Mouse (Mus musculus): ENCODE measurements around the gene Tagap1. TPM values are rescaled to one million over a fixed set of nuclear protein-coding genes. Genes with fewer than 3 reads are reported as not detected.
"Not testable (repeated sequence)": the region's sequence is repeated elsewhere in the genome, so short reads cannot be mapped to it uniquely, and the experiment has no call there.

Tagap1 gene
- total and polyA plus RNA-seq, 3 experiments: 16.8 to 21.1 (median 20.3) TPM

- H3K4me1 ChIP-seq (ENCODE audit: control insufficient read depth in 1 of 2, insufficient read depth in 2 of 2); in situ Hi-C loops (cut with MboI; ENCODE audit: low pct_ligation_motif_present, low pct_unique_long_range_greater_than_20kb, low sequenced_read_pairs); DNase-seq (ENCODE audit: extremely low read depth); H3K79me2 ChIP-seq (replicated peaks; ENCODE audit: control insufficient read depth, extremely low read depth, insufficient read depth, poor library complexity, severe bottlenecking); H3K27me3 ChIP-seq (replicated peaks); H3K9me3 ChIP-seq (replicated peaks; ENCODE audit: low read length); dilution Hi-C loops (cut with MboI; ENCODE audit: extremely low pct_ligation_motif_present, extremely low pct_unique_long_range_greater_than_20kb, low sequenced_read_pairs); H3K36me3 ChIP-seq (replicated peaks in 1 of 2; ENCODE audit: control insufficient read depth in 1 of 2, insufficient read depth in 1 of 2, low read length in 1 of 2): not testable (repeated sequence)
- H3K9ac ChIP-seq (ENCODE audit: insufficient read depth, low read depth): peak overlapping the region; percentile 99
- H3K4me3 ChIP-seq (replicated peaks in 1 of 3; ENCODE audit: low read depth in 2 of 3, low read length in 2 of 3, poor library complexity in 1 of 3): peak overlapping the region; percentile 32 to 95 (median 63)
- H3K4me2 ChIP-seq (ENCODE audit: insufficient read depth, low read depth, poor library complexity, severe bottlenecking): peak overlapping the region; percentile 89
- peak overlapping the region; percentile 31; the same call in 1 of the 2 replicates for H3K27ac ChIP-seq (ENCODE audit: insufficient read depth, low read depth)
These were observed 18.4 kb upstream of the Tagap1 start for GRCm38 (mm10) chr17:6979380-6979779.

DNA sequence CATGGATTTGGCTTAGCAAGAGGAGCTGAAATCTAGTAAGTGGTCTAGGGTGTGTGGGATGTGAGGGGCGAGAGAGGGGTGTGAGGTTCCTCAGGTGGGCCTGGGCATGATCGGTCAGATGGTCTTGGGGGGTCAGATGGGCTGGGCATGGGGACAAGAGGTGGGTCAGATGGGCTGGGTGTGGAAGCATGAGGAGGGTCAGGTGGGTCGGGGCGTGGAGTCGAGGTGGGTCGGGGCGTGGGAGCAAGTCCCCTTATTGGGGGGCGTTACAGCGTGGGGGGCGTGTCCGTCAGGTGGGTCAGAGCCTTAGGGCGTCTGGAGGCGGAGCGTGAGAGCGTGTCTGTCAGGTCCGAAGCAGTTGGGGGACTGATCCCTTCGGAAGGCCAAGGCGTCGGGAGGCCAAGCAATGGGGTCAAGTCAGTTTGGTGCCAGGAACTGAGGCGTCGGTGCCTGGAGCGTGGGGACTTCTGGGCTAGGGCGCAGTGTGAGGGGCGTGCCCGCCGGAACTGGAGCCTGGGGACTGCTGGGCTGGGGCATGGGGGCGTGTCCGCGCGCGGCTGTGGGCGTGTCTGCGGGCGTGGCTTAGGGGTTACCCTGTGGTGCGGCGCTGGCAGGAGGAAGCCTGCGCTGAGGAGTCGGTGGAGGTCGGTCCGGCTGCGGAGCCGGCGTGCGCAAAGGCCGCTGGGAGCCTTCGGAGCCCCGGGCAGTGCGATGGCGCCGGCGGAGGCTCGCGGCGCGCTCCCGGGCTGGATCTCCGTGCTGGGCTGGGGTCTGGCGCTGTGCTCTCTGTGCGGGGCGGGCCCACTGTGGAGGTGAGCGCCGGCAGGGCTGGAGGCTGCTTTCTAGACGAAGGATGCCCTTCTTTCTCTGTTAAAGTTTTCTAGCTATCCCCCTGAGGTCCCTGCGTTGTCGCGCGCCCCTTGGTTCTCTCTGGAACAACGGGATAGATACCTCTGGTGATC is 17.6 kb upstream of the Tagap1 start, which contains the start of gene Gm49721:
Gene Gm49721, plus strand, starts transcription at position 618 of the 962 bp plus-strand sequence.
- H3K79me2 ChIP-seq (replicated peaks; ENCODE audit: control insufficient read depth, extremely low read depth, insufficient read depth, poor library complexity, severe bottlenecking); H3K27me3 ChIP-seq (replicated peaks); H3K36me3 ChIP-seq (replicated peaks in 1 of 2; ENCODE audit: control insufficient read depth in 1 of 2, insufficient read depth in 1 of 2, low read length in 1 of 2); in situ Hi-C loops (cut with MboI; ENCODE audit: low pct_ligation_motif_present, low pct_unique_long_range_greater_than_20kb, low sequenced_read_pairs); dilution Hi-C loops (cut with MboI; ENCODE audit: extremely low pct_ligation_motif_present, extremely low pct_unique_long_range_greater_than_20kb, low sequenced_read_pairs); DNase-seq (ENCODE audit: extremely low read depth); H3K9me3 ChIP-seq (replicated peaks; ENCODE audit: low read length); H3K4me1 ChIP-seq (ENCODE audit: control insufficient read depth in 1 of 2, insufficient read depth in 2 of 2): not testable (repeated sequence)
- TF ChIP-seq POLR2A (IDR thresholded peaks at IDR 0.05; ENCODE audit: low read depth, low read length) (peak; percentile 56; the same call in 1 of the 2 replicates), MXI1 (IDR thresholded peaks at IDR 0.05; ENCODE audit: low read depth, low read length) (0 out of 2 replicates have a peak, but pooled peaks have one; percentile 38), TCF12 (IDR thresholded peaks at IDR 0.05; ENCODE audit: low read depth, low read length) (peak; percentile 21; the same call in 1 of the 2 replicates), NELFE (IDR thresholded peaks at IDR 0.05; ENCODE audit: low read depth, low read length) (0 out of 2 replicates have a peak, but pooled peaks have one; percentile 22)
- Histone ChIP-seq H3K9ac (ENCODE audit: insufficient read depth, low read depth) (peak within 1 kb of the TSS; percentile 99), H3K4me2 (ENCODE audit: insufficient read depth, low read depth, poor library complexity, severe bottlenecking) (peak within 1 kb of the TSS; percentile 89), H3K27ac (ENCODE audit: insufficient read depth, low read depth) (peak within 1 kb of the TSS; percentile 31; the same call in 1 of the 2 replicates), H3K4me3 (replicated peaks in 1 of 3; ENCODE audit: low read depth in 2 of 3, low read length in 2 of 3, poor library complexity in 1 of 3) (peak within 1 kb of the TSS; percentile 32 to 95 (median 63))

DNA sequence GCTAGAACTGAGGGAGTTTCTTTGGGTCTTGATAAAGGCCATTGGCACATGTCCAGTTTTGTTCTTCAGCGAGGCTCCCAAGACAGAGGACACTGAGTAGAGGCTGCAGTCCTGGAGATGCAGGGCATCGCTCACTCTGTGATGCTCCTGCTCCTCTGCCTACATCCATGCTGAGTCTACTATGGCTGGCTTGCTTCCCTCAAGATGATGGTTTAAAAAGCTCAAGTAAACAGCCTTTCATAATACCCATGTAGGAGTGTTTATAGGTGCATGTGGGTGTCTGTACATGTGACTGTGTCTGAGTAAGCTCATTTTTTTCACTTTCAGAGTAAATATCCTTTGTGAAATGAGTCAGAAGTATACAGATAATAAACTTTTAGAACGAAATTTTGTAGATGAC is 14.0 kb upstream of the Tagap1 start:
- H3K4me3 ChIP-seq (replicated peaks in 1 of 3; ENCODE audit: low read depth in 2 of 3, low read length in 2 of 3, poor library complexity in 1 of 3); in situ Hi-C loops (cut with MboI; ENCODE audit: low pct_ligation_motif_present, low pct_unique_long_range_greater_than_20kb, low sequenced_read_pairs); H3K9ac ChIP-seq (ENCODE audit: insufficient read depth, low read depth); H3K79me2 ChIP-seq (replicated peaks; ENCODE audit: control insufficient read depth, extremely low read depth, insufficient read depth, poor library complexity, severe bottlenecking); H3K36me3 ChIP-seq (replicated peaks in 1 of 2; ENCODE audit: control insufficient read depth in 1 of 2, insufficient read depth in 1 of 2, low read length in 1 of 2); H3K9me3 ChIP-seq (replicated peaks; ENCODE audit: low read length); H3K27ac ChIP-seq (ENCODE audit: insufficient read depth, low read depth); H3K27me3 ChIP-seq (replicated peaks); H3K4me1 ChIP-seq (ENCODE audit: control insufficient read depth in 1 of 2, insufficient read depth in 2 of 2); dilution Hi-C loops (cut with MboI; ENCODE audit: extremely low pct_ligation_motif_present, extremely low pct_unique_long_range_greater_than_20kb, low sequenced_read_pairs); H3K4me2 ChIP-seq (ENCODE audit: insufficient read depth, low read depth, poor library complexity, severe bottlenecking); DNase-seq (ENCODE audit: extremely low read depth): not testable (repeated sequence)

- H3K4me1 ChIP-seq (ENCODE audit: control insufficient read depth in 1 of 2, insufficient read depth in 2 of 2); H3K79me2 ChIP-seq (replicated peaks; ENCODE audit: control insufficient read depth, extremely low read depth, insufficient read depth, poor library complexity, severe bottlenecking); dilution Hi-C loops (cut with MboI; ENCODE audit: extremely low pct_ligation_motif_present, extremely low pct_unique_long_range_greater_than_20kb, low sequenced_read_pairs); H3K4me3 ChIP-seq (replicated peaks in 1 of 3; ENCODE audit: low read depth in 2 of 3, low read length in 2 of 3, poor library complexity in 1 of 3); H3K9ac ChIP-seq (ENCODE audit: insufficient read depth, low read depth); DNase-seq (ENCODE audit: extremely low read depth); H3K27ac ChIP-seq (ENCODE audit: insufficient read depth, low read depth); in situ Hi-C loops (cut with MboI; ENCODE audit: low pct_ligation_motif_present, low pct_unique_long_range_greater_than_20kb, low sequenced_read_pairs); H3K4me2 ChIP-seq (ENCODE audit: insufficient read depth, low read depth, poor library complexity, severe bottlenecking); H3K36me3 ChIP-seq (replicated peaks in 1 of 2; ENCODE audit: control insufficient read depth in 1 of 2, insufficient read depth in 1 of 2, low read length in 1 of 2); H3K27me3 ChIP-seq (replicated peaks); H3K9me3 ChIP-seq (replicated peaks; ENCODE audit: low read length): not testable (repeated sequence)
These were observed 12.0 kb upstream of the Tagap1 start for GRCm38 (mm10) chr17:6972836-6973396.

DNA sequence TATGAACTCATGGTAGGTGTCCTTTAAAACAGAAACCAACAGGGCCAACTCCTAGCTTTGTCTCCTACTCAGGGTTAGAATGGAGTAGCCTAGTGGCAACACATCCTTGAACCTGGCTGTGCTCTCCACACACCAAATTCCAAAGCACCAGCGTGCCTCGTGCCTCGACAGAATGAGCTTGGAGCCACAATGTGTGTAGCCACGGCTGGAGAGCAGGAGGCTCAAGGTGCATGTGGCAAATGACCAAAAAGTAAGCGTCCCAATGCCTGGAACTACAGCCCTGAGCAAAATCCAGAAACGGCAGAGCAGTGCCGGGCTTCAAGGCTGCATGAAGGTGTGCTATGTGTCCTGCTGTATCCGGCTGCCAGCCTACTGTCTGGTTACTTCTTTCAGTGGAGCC is 10.3 kb upstream of the Tagap1 start:
- in situ Hi-C loops (cut with MboI; ENCODE audit: low pct_ligation_motif_present, low pct_unique_long_range_greater_than_20kb, low sequenced_read_pairs); H3K4me1 ChIP-seq (ENCODE audit: control insufficient read depth in 1 of 2, insufficient read depth in 2 of 2); H3K9me3 ChIP-seq (replicated peaks; ENCODE audit: low read length); dilution Hi-C loops (cut with MboI; ENCODE audit: extremely low pct_ligation_motif_present, extremely low pct_unique_long_range_greater_than_20kb, low sequenced_read_pairs); H3K27ac ChIP-seq (ENCODE audit: insufficient read depth, low read depth); H3K4me3 ChIP-seq (replicated peaks in 1 of 3; ENCODE audit: low read depth in 2 of 3, low read length in 2 of 3, poor library complexity in 1 of 3); H3K27me3 ChIP-seq (replicated peaks); H3K9ac ChIP-seq (ENCODE audit: insufficient read depth, low read depth); H3K4me2 ChIP-seq (ENCODE audit: insufficient read depth, low read depth, poor library complexity, severe bottlenecking); H3K36me3 ChIP-seq (replicated peaks in 1 of 2; ENCODE audit: control insufficient read depth in 1 of 2, insufficient read depth in 1 of 2, low read length in 1 of 2); DNase-seq (ENCODE audit: extremely low read depth); H3K79me2 ChIP-seq (replicated peaks; ENCODE audit: control insufficient read depth, extremely low read depth, insufficient read depth, poor library complexity, severe bottlenecking): not testable (repeated sequence)

Measured in CH12.LX (cell line).